Mouse (Mus musculus): ENCODE results near the gene Olfr56.

DNA sequence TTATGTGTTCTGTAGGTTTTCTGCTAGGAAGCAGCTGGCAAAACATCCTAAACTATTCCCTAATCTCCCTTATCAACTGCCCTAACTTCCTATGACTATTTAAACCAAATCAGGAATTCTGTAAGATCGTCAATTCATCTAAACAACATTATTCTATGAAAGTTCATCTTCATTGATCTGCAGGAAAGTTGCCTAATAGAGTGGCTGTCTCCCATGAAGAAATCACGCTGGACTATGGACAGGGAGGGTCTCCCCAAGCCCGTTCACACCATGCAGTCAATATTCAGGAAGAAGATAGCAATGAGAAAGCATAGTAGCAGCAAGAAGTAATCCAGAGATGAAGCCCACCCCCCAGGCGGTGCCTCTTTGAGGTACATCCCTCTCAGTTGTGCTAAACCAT lies 112.5 kb downstream of the Olfr56 start:
- TF ChIP-seq CTCF (IDR thresholded peaks at IDR 0.05), result no peak
- no peak for TF ChIP-seq EP300 (IDR thresholded peaks at IDR 0.05)

All from lung, postnatal 0 days (tissue).